Mouse (Mus musculus) skeletal muscle tissue, adult 2 months (tissue): Measurements from ENCODE around the gene Tubb4b.
"Not testable (repeated sequence)": the region's sequence is repeated elsewhere in the genome, so short reads cannot be mapped to it uniquely, and the experiment has no call there.

ENCODE experiments used
- DNase-seq: peaks from one replicate; pipeline ENCODE4 v3.0.0-alpha.2; 2012; ENCODE audit warnings: low read depth, low spot score

Gene Tubb4b

GRCm38 (mm10) chr2:25224492-25224765 is at the start of gene Tubb4b:
TSS of gene Tubb4b (minus strand) at chr2:25224702.
- no peak for DNase-seq

GRCm38 (mm10) chr2:25273010-25273409 is 48.5 kb upstream of the Tubb4b start:
- no peak for DNase-seq

GRCm38 (mm10) chr2:25272515-25272914 is 48.0 kb upstream of the Tubb4b start:
- DNase-seq: no peak

- peak; percentile 96 for DNase-seq
Observed at GRCm38 (mm10) chr2:25271827-25272511, 47.5 kb upstream of the Tubb4b start, which contains the start of the genes Ssna1 and Anapc2. TSS of gene Ssna1 (minus strand) at chr2:25272438. TSS of gene Anapc2 (plus strand) at chr2:25272478.

- DNase-seq: no peak
Observed at GRCm38 (mm10) chr2:25267746-25268309, 43.3 kb upstream of the Tubb4b start.

- DNase-seq: no peak
Observed at GRCm38 (mm10) chr2:25267241-25267640, 42.7 kb upstream of the Tubb4b start.

GRCm38 (mm10) chr2:25266720-25267119 is 42.2 kb upstream of the Tubb4b start:
- no peak for DNase-seq

- no peak for DNase-seq
Observed at GRCm38 (mm10) chr2:25265897-25266656, 41.6 kb upstream of the Tubb4b start.

GRCm38 (mm10) chr2:25264851-25265250 is 40.3 kb upstream of the Tubb4b start:
- no peak for DNase-seq

GRCm38 (mm10) chr2:25264286-25264660 is 39.8 kb upstream of the Tubb4b start:
- no peak for DNase-seq

GRCm38 (mm10) chr2:25263623-25264285 is 39.3 kb upstream of the Tubb4b start:
- DNase-seq: no peak

- DNase-seq: no peak
Observed at GRCm38 (mm10) chr2:25262795-25263622, 38.5 kb upstream of the Tubb4b start.

GRCm38 (mm10) chr2:25262291-25262767 is 37.8 kb upstream of the Tubb4b start, which contains the start of gene Tprn:
TSS of gene Tprn (plus strand) at chr2:25262618.
- DNase-seq: peak; percentile 94

- DNase-seq: no peak
Observed at GRCm38 (mm10) chr2:25261870-25262269, 37.4 kb upstream of the Tubb4b start.

- DNase-seq: no peak
Observed at GRCm38 (mm10) chr2:25258887-25259286, 34.4 kb upstream of the Tubb4b start.

- not testable (repeated sequence) for DNase-seq
Observed at GRCm38 (mm10) chr2:25257250-25257649, 32.7 kb upstream of the Tubb4b start.

GRCm38 (mm10) chr2:25256443-25257109 is 32.1 kb upstream of the Tubb4b start:
- not testable (repeated sequence) for DNase-seq

GRCm38 (mm10) chr2:25255284-25255779 is 30.8 kb upstream of the Tubb4b start, which contains the start of gene Tmem203:
TSS of gene Tmem203 (plus strand) at chr2:25255439.
- peak; percentile 77 for DNase-seq

- DNase-seq: no peak
Observed at GRCm38 (mm10) chr2:25252331-25252730, 27.8 kb upstream of the Tubb4b start.
